Mouse (Mus musculus): ENCODE measurements at regions not wholly inside any gene's neighbourhood (a gene's known extent, or its start where the extent isn't known, plus 50 kb on each side); places are given as distances from the start of the nearest gene placed in this dataset.

- DNase-seq (ENCODE audit: low spot score) = no peak
Measured at GRCm38 (mm10) chr12:71370091-71370490, 60.4 kb downstream of the Dact1 start.

GRCm38 (mm10) chr12:71371948-71372347, 62.3 kb downstream of the Dact1 start:
- no peak for DNase-seq (ENCODE audit: low spot score)

- DNase-seq (ENCODE audit: low spot score) = no peak
Measured at GRCm38 (mm10) chr12:71373633-71374032, 63.9 kb downstream of the Dact1 start.

- DNase-seq (ENCODE audit: low spot score) = no peak
Measured at GRCm38 (mm10) chr12:71376446-71376845, 66.8 kb downstream of the Dact1 start.

- DNase-seq (ENCODE audit: low spot score) = peak; percentile 31
Measured at GRCm38 (mm10) chr12:71376966-71377365, 67.3 kb downstream of the Dact1 start.

GRCm38 (mm10) chr12:71379626-71380423, 70.1 kb downstream of the Dact1 start:
- DNase-seq (ENCODE audit: low spot score) = no peak

GRCm38 (mm10) chr12:71380424-71380761, 70.7 kb downstream of the Dact1 start:
- DNase-seq (ENCODE audit: low spot score) = no peak

GRCm38 (mm10) chr12:71386251-71386650, 76.6 kb downstream of the Dact1 start:
- no peak for DNase-seq (ENCODE audit: low spot score)

GRCm38 (mm10) chr12:71391481-71391880, 81.8 kb downstream of the Dact1 start:
- DNase-seq (ENCODE audit: low spot score) = no peak

- no peak for DNase-seq (ENCODE audit: low spot score)
Measured at GRCm38 (mm10) chr12:71393752-71394151, 84.1 kb downstream of the Dact1 start.

- DNase-seq (ENCODE audit: low spot score) = no peak
Measured at GRCm38 (mm10) chr12:71397456-71397855, 87.8 kb downstream of the Dact1 start.

GRCm38 (mm10) chr12:71398701-71399100, 89.0 kb downstream of the Dact1 start:
- DNase-seq (ENCODE audit: low spot score) = no peak

- no peak for DNase-seq (ENCODE audit: low spot score)
Measured at GRCm38 (mm10) chr12:71400201-71400600, 90.5 kb downstream of the Dact1 start.

GRCm38 (mm10) chr12:71401621-71402416, 92.1 kb downstream of the Dact1 start:
- DNase-seq (ENCODE audit: low spot score) = peak; percentile 36

GRCm38 (mm10) chr12:71407294-71407693, 97.6 kb downstream of the Dact1 start:
- no peak for DNase-seq (ENCODE audit: low spot score)

GRCm38 (mm10) chr12:71408396-71409050, 98.8 kb downstream of the Dact1 start:
- DNase-seq (ENCODE audit: low spot score) = no peak

- DNase-seq (ENCODE audit: low spot score) = no peak
Measured at GRCm38 (mm10) chr12:71412331-71412730, 102.6 kb downstream of the Dact1 start.

- no peak for DNase-seq (ENCODE audit: low spot score)
Measured at GRCm38 (mm10) chr12:71416968-71417367, 107.3 kb downstream of the Dact1 start.

GRCm38 (mm10) chr12:71418186-71418585, 108.5 kb downstream of the Dact1 start:
- DNase-seq (ENCODE audit: low spot score) = no peak

- no peak for DNase-seq (ENCODE audit: low spot score)
Measured at GRCm38 (mm10) chr12:71419161-71419560, 109.5 kb downstream of the Dact1 start.

GRCm38 (mm10) chr12:71426023-71426719, 116.5 kb downstream of the Dact1 start:
- peak; percentile 27 for DNase-seq (ENCODE audit: low spot score)

GRCm38 (mm10) chr12:71427974-71428373, 118.3 kb downstream of the Dact1 start:
- DNase-seq (ENCODE audit: low spot score) = no peak
